Mouse (Mus musculus) CD4-positive, CD25-positive, alpha-beta regulatory T cell, adult 4 months (primary cell): ENCODE data around the gene Ppp1r12a. TPM values are rescaled to one million over a fixed set of nuclear protein-coding genes. Genes with fewer than 3 reads are reported as not detected.

Experiments
- ATAC-seq: one replicate; pipeline ENCODE4 v1.8.0; 2017
- polyA plus RNA-seq, 2 experiments: library from polyadenylated mRNA; unstranded; fragments of 100-300 nt; shearing (Covaris generic); gene quantifications; one replicate each; pipeline ENCODE4 v1.2.1; 2017

Gene Ppp1r12a
- polyA plus RNA-seq: 100 to 1,000 TPM; 272 to 280 TPM

DNA sequence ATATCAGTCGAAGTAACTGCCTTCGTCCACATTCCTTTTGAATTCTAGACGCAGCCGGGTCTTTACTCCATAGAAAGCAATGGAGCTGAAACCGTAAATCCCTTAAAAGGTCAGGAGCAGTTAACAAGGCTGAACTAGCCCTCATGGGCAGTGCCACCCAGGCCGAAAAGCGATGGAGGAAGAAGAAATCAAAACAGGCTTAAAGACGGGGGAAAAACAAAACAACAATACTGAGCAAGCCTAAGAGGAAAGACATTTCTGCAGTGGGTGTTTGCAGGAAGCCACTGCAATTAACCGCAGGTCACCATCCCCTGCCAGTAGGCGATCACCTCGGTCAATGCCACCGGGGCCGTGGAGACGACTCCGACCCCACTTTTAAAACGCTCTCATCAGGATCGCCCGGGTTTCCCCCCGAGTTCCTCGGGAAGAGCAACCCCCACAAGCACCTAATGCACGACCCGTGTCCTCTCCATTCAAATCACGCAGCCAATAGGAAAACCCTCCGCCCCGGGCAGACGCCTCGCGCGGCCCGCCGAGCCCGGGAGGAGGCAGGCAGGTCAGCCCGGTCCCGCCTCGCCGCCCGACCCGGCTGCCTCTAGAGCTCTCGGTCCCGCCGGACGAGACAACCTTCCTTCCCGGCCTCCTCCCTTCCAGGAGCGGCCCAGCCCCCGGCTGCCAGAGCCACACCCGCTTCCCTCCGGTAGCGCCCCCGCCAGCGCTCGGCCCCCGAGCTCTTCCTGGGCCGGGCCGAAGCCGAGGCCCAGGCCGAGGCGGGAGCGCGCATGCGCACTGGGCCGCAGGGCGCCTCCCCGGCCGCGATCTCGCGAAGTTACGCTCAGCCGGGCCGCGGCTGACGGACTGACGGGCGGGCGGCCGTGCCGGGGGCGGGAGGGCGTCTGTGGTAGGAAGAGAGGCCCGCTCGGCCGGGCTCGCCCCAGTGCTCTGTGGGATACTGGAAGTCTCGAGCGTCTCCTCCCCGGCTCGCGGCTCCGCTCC, at the start of gene Ppp1r12a:
Ppp1r12a (plus strand) TSS at position 933 of the 996 bp plus-strand sequence.
- peak; percentile 64 for ATAC-seq

- ATAC-seq: no peak
These were observed 48.4 kb upstream of the Ppp1r12a start for GRCm38 (mm10) chr10:108113361-108114237.

- peak; percentile 80 for ATAC-seq
These were observed 43.5 kb upstream of the Ppp1r12a start for GRCm38 (mm10) chr10:108118200-108119163.

DNA sequence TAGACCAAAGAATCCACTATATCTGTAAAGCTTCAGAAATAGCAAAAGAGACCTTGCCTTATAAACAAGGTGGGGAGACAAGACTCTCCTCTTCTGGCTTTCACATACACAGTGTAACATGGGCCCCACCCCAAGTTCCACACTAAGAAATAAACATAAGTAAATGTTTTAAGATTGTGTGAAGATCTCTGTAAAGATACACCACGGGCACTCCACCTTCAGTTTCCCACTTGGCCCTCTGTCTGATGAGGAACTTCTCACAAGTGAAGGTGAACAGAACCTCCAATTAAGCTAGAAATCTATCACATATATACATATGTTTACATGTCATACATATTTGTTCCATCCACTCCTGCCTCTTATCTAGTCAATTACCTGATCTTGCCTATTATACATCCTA, 42.6 kb upstream of the Ppp1r12a start:
- ATAC-seq: no peak

DNA sequence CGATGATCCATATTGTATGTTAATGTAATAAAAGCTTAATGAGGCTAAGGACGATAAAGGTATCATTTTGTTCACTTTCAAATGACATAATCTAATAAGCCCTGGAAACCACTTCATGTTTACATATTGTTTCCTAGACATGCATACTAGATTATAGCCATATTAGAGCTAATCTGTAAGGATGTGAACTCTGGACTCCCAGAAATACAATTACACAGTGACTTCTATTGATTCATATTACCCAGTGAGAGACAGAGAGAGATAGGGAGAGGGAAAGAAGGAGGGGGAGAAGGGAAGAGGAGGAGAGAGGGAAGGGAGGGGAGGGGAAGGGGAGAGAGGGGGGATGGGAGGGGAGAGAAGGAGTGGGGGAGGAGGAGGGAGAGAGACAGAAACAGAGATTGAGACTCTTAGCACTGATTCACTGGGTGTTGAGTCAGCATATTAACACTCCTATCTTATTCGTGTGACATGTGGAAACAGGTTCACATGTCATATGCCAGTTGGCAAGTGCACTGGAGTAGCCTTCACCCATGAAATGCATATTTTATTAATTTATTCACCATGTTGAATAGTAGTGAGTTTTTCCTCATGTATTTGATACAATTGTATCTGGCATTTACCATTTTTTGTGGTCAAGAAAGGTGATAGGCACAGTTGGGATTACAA, 36.9 kb upstream of the Ppp1r12a start:
- ATAC-seq: no peak

GRCm38 (mm10) chr10:108129167-108129566, 32.8 kb upstream of the Ppp1r12a start:
- peak; percentile 81 for ATAC-seq

DNA sequence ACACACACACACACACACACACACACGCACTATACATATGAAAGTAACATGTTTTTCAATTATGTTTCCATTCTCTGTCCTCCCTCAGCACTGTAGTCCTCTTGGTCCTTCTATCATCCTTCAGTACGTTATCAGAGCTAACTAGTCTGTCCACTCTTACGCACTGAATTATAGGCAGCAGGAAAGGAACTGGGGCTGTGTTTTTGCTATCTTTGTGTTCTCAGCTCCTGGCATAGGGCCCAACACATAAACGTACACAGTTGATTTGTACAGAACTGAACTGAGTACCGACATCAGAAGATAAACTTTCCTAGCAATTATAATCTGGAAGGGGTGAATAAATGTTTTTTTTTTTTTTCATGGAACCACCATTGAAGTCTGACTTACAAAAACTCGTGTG, 30.1 kb upstream of the Ppp1r12a start:
- ATAC-seq: no peak

- no peak for ATAC-seq
These were observed 28.7 kb upstream of the Ppp1r12a start for GRCm38 (mm10) chr10:108133253-108133652.

- ATAC-seq: no peak
These were observed 28.2 kb upstream of the Ppp1r12a start for GRCm38 (mm10) chr10:108133745-108134144.

GRCm38 (mm10) chr10:108138347-108138746, 23.6 kb upstream of the Ppp1r12a start:
- ATAC-seq: peak; percentile 74

- no peak for ATAC-seq
These were observed 22.2 kb upstream of the Ppp1r12a start for GRCm38 (mm10) chr10:108139788-108140187.

- ATAC-seq: no peak
These were observed 21.3 kb upstream of the Ppp1r12a start for GRCm38 (mm10) chr10:108140742-108141141.

DNA sequence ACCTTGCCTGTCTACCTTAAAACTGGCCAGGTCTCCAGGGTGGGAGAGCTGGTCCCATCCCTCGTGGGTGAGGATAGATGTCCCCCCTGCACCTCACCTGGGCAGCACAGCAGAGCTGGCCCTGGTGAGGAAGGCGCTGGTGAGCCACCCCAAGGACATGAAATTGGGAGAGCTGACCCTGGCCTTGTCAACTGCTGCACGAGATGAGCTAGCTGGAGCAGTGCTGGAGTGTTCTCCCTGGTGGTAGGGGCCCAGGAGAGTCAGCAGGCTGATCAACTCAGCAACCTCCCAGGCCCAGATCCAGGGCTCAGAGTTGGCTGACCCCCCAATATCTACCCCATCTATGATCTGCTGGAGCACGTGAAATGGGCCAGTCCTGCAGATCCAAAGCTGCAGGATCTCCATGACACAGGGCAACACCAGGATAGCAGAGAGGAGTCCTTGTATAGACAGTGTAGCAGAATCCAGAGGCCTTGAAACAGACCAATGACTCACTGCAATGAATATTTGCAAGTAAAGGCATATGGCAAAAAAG, 17.9 kb upstream of the Ppp1r12a start:
- no peak for ATAC-seq

GRCm38 (mm10) chr10:108145701-108146100, 16.3 kb upstream of the Ppp1r12a start:
- ATAC-seq: no peak

- ATAC-seq: no peak
These were observed 15.0 kb upstream of the Ppp1r12a start for GRCm38 (mm10) chr10:108147031-108147430.

DNA sequence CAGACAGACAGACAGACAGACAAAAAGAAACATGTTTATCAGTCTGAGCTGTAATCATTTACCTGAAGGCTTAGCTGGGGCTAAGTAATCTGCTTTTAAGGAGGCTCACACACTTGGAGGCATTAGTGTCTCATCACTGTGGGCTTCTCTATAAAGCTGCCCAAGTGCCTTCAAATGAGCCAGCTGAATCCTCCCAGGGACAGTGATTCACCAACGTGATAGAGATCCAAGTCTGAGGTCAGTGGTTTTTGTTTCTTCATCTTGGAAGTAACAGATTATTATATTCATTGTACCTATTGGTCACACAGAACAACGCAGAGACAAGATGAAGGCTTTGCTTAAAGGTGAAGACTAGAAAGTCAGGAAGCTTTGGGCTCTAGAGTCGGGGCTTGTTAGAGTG, 8.7 kb upstream of the Ppp1r12a start:
- ATAC-seq: no peak

DNA sequence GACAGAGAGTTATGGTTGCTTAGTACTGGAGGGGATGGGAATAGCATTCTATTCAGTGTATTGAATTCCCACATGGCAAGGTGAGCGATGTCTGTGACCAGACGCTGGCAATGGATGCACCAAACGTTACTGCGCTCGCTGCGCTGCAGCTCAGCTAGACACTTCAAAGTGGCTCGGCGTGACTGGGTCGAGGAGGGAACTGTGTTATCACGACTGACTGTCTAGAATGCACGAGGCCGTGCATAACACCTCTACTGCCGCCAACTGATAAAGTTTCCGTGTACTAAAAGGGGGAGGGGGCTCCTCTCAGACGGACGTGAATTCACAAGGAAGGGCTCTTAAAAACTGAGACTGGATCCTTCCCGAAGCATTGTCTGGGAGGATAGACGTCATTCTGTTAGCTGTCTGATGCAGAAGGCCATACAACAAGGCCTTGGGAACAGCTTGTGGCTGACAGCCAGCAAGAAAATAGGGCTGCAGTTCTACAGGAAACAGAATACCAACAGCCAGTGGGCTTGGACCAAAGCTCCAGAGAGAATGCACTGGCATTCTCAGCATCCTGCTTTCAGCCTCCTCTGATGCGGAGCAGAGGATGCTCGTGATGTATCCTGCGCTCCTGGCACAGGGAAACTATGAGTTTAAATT, 6.8 kb upstream of the Ppp1r12a start:
- no peak for ATAC-seq

- ATAC-seq: no peak
These were observed 6.3 kb upstream of the Ppp1r12a start for GRCm38 (mm10) chr10:108155687-108156067.

GRCm38 (mm10) chr10:108156128-108156527, 5.9 kb upstream of the Ppp1r12a start:
- no peak for ATAC-seq

DNA sequence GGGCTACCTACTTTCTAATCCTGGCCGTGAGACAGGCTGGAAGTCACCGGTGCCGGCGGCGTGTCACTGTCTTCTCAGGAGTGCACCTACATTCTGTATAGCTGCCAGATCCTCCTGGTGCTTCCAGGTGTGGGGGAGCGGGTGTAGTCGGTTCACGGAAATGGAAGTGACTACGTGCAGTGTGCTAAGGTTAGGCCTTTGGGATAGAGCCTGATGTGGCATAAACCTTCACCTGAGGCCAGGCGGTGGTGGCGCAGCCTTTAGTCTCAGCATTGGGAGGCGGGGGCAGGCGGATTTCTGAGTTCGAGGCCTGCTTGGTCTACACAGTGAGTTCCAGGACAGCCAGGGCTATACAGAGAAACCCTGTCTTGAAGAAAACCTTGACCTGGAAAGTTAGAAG, 3.0 kb upstream of the Ppp1r12a start:
- no peak for ATAC-seq
